8 mouse cellular contexts compared by ENCODE assay signal in genomic region chr19:25671681-25672080, GRCm38 (mm10). TPM values are rescaled to one million over a fixed set of nuclear protein-coding genes. Genes with fewer than 3 reads are reported as not detected.
DNase-seq lines count a peak whose midpoint lies in the region; ATAC-seq and TF ChIP-seq lines count a peak whose summit lies in the region.

No protein-coding gene starts in this region.

- peak overlapping the region; percentile 45 for H3K4me3 ChIP-seq in liver, embryonic 11.5 days (ENCODE audit: low read depth, low read length)
- H3K4me3 ChIP-seq in forebrain, embryonic 11.5 days (ENCODE audit: low read depth, low read length) = peak overlapping the region; percentile 34
- peak overlapping the region; percentile 42 for H3K4me3 ChIP-seq in intestine, embryonic 16.5 days (ENCODE audit: low read length)
- H3K4me3 ChIP-seq in neural tube, embryonic 13.5 days = peak overlapping the region; percentile 36
- no peak overlapping the region for H3K4me3 ChIP-seq in left cerebral cortex, adult 2 months

- no peak for DNase-seq in liver, embryonic 11.5 days (ENCODE audit: low spot score)
- no peak for DNase-seq in liver
- DNase-seq in forebrain, embryonic 11.5 days (ENCODE audit: low spot score) = no peak
- no peak for DNase-seq in frontal cortex, adult 2 months (ENCODE audit: extremely low spot score in 1 of 2, low spot score in 1 of 2)
- DNase-seq in cerebellum, postnatal 4 days (ENCODE audit: low spot score in 2 of 2) = no peak
- no peak for DNase-seq in left cerebral cortex, adult 2 months (ENCODE audit: extremely low spot score in 1 of 2, low spot score in 2 of 2)

- ATAC-seq in liver, embryonic 11.5 days (replicated peaks; ENCODE audit: low FRiP score) = no peak
- ATAC-seq in forebrain, embryonic 11.5 days (replicated peaks; ENCODE audit: low FRiP score) = no peak
- ATAC-seq in intestine, embryonic 16.5 days = no peak
- no peak for ATAC-seq in neural tube, embryonic 13.5 days (ENCODE audit: low read depth)

- intact Hi-C loops in left cerebral cortex, adult 2 months (cut with DNase I) = loop anchor here (2.0 kb wide), 1 partner anchor 61 kb away; the partner anchor contains the start of gene Dmrt3

- no peak overlapping the region for H3K9ac ChIP-seq in liver, embryonic 11.5 days (ENCODE audit: low read depth, low read length)
- H3K9ac ChIP-seq in forebrain, embryonic 11.5 days (ENCODE audit: low read length) = no peak overlapping the region
- H3K9ac ChIP-seq in intestine, embryonic 16.5 days (ENCODE audit: low read depth, low read length) = no peak overlapping the region
- no peak overlapping the region for H3K9ac ChIP-seq in neural tube, embryonic 13.5 days

- 1% methylated on average over 14 of the region's 14 CpGs for WGBS in liver, embryonic 11.5 days
- under 1% methylated on average over 14 of the region's 14 CpGs for WGBS in forebrain, embryonic 11.5 days
- under 1% methylated on average over 14 of the region's 14 CpGs for WGBS in intestine, embryonic 16.5 days
- under 1% methylated on average over 14 of the region's 14 CpGs for WGBS in neural tube, embryonic 13.5 days

- H3K27ac ChIP-seq in liver, embryonic 11.5 days (ENCODE audit: low read depth, low read length) = no peak overlapping the region
- no peak overlapping the region for H3K27ac ChIP-seq in forebrain, embryonic 11.5 days (ENCODE audit: low read depth, low read length)
- no peak overlapping the region for H3K27ac ChIP-seq in intestine, embryonic 16.5 days (ENCODE audit: low read length)
- H3K27ac ChIP-seq in neural tube, embryonic 13.5 days (replicated peaks) = no peak overlapping the region
- H3K27ac ChIP-seq in left cerebral cortex, adult 2 months = no peak overlapping the region

- no peaks in the 10 kb centered on the region for H3K36me3 ChIP-seq in liver, embryonic 11.5 days (ENCODE audit: control insufficient read depth, insufficient read depth, low read length)
- no peaks in the 10 kb centered on the region for H3K36me3 ChIP-seq in forebrain, embryonic 11.5 days (ENCODE audit: control insufficient read depth, insufficient read depth, low read length)
- no peaks in the 10 kb centered on the region for H3K36me3 ChIP-seq in intestine, embryonic 16.5 days (ENCODE audit: control insufficient read depth, insufficient read depth, low read length)
- no peaks in the 10 kb centered on the region for H3K36me3 ChIP-seq in neural tube, embryonic 13.5 days

- peaks cover 9% of the 10 kb centered on the region for H3K4me1 ChIP-seq in liver, embryonic 11.5 days (replicated peaks; ENCODE audit: control insufficient read depth, insufficient read depth, low read length)
- H3K4me1 ChIP-seq in forebrain, embryonic 11.5 days (replicated peaks; ENCODE audit: control insufficient read depth, insufficient read depth, low read length) = peaks cover 12% of the 10 kb centered on the region; the same call in 1 of the 2 replicates
- peaks cover 8% of the 10 kb centered on the region; the same call in 1 of the 2 replicates for H3K4me1 ChIP-seq in intestine, embryonic 16.5 days (ENCODE audit: control insufficient read depth, insufficient read depth, low read length)
- H3K4me1 ChIP-seq in neural tube, embryonic 13.5 days (replicated peaks) = peaks cover 24% of the 10 kb centered on the region

- peak overlapping the region; percentile 84 for H3K4me2 ChIP-seq in liver, embryonic 11.5 days
- H3K4me2 ChIP-seq in forebrain, embryonic 11.5 days (ENCODE audit: low read depth, low read length, severe bottlenecking) = peak overlapping the region; percentile 76
- peak overlapping the region; percentile 54 for H3K4me2 ChIP-seq in intestine, embryonic 16.5 days (ENCODE audit: low read depth, low read length)
- peak overlapping the region; percentile 61 for H3K4me2 ChIP-seq in neural tube, embryonic 13.5 days

- no peaks in the 10 kb centered on the region for H3K9me3 ChIP-seq in liver, embryonic 11.5 days (ENCODE audit: control insufficient read depth, low read length)
- H3K9me3 ChIP-seq in forebrain, embryonic 11.5 days (ENCODE audit: control insufficient read depth, low read length) = no peaks in the 10 kb centered on the region
- no peaks in the 10 kb centered on the region for H3K9me3 ChIP-seq in intestine, embryonic 16.5 days (ENCODE audit: control insufficient read depth, low read length)
- H3K9me3 ChIP-seq in neural tube, embryonic 13.5 days = no peaks in the 10 kb centered on the region

- TF ChIP-seq CTCF in left cerebral cortex, adult 2 months (IDR thresholded peaks at IDR 0.05) = no peak

- H3K27me3 ChIP-seq in liver, embryonic 11.5 days (replicated peaks; ENCODE audit: control insufficient read depth, insufficient read depth, low read length) = peaks cover 100% of the 10 kb centered on the region
- peaks cover 89% of the 10 kb centered on the region for H3K27me3 ChIP-seq in forebrain, embryonic 11.5 days (ENCODE audit: control insufficient read depth, insufficient read depth, low read length)
- peaks cover 92% of the 10 kb centered on the region for H3K27me3 ChIP-seq in intestine, embryonic 16.5 days (replicated peaks; ENCODE audit: control insufficient read depth, insufficient read depth, low read length)
- H3K27me3 ChIP-seq in neural tube, embryonic 13.5 days = peaks cover 100% of the 10 kb centered on the region

RNA-seq across cellular contexts. Expression of gene Dmrt2, which starts 0.5 kb away (rescaled TPM):
- polyA plus RNA-seq in liver, embryonic 11.5 days (2014; fragmentation: Nextera tagmentation; extraction: Ambion mirVana) = 0.73 and 1.2 TPM in 2 replicates
- 0.41 and 0.48 TPM in 2 replicates for polyA plus RNA-seq in forebrain, embryonic 11.5 days (2014; fragmentation: Nextera tagmentation; extraction: Ambion mirVana)
- polyA plus RNA-seq in intestine, embryonic 16.5 days (2015; fragmentation: Nextera tagmentation; extraction: Ambion mirVana) = 0.11 and 0.12 TPM in 2 replicates
- 0.33 and 2.8 TPM in 2 replicates for polyA plus RNA-seq in neural tube, embryonic 13.5 days (2015; fragmentation: Nextera tagmentation; extraction: Ambion mirVana)
- polyA plus RNA-seq in frontal cortex, adult 2 months (2012; rRNA removed) = 1.1 and 1.3 TPM in 2 replicates
- 1 to 10 TPM; 1.5 to 2.0 TPM for total RNA-seq in left cerebral cortex, adult 2 months (2021)
